Mouse (Mus musculus) cerebellum, adult 9-10 months (tissue): ENCODE measurements around the gene Prokr2.
"Not testable (repeated sequence)": the region's sequence is repeated elsewhere in the genome, so short reads cannot be mapped to it uniquely, and the experiment has no call there.

ENCODE experiments used
- DNase-seq: peaks from one replicate; pipeline ENCODE4 v3.0.0; 2022

Prokr2 gene

DNA sequence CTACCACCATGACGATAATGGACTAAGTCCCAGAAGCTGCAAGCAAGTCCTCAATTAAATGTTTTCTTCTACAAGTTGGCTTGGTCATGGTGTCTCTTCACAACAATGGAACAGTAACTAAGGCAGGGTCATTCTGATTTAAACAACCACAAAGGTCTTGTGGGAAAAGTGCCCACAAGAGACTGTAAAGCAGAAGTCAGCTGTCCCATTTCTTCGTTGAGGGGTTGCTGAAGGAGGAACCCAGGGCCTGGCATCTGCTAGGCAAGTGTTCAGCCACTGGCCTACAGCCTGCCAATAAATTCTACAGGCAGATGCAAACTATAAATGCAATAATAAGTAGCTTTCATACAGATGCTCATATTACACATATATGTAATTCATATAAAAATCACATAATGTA, 48.0 kb downstream of the Prokr2 start:
- DNase-seq: no peak

DNA sequence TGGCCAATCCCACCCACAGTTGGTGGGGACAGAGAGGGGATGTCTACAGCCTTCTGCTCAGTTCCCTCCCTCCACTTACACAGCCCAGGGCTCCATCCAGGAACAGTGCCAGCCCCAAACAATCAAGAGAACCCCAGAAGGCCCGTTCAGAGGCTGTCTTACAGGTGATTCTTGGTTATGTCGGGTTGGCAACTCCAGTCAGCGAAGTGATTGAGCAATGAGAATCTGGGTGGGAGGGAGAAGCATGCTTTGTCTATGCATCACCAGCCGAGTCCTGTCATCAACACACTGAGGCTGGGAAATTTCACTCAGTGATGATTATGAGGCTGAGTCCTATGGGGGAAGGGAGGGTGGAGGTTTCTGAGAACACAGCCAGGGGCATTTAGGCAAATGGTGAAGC, 61.7 kb downstream of the Prokr2 start:
- DNase-seq: no peak

DNA sequence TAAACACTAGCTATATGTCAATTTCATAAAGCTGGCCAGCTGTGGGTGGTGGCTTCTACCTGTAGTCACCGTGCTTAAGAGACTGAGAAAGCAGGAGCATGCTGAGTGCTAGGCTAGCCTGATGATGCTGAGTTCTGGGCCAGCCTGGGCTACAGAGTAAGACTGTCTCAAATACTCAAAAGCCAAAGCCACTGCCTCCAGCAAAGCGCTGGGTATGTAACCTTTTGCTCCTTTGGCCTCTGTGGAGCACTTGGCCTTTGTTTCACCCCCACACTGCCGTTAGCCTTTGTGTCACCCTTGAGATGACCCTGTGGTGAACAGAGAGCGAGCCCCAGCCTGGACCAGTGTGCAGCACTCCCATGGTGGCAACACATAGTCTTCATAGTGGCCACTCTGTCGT, 64.7 kb downstream of the Prokr2 start:
- DNase-seq: no peak

DNA sequence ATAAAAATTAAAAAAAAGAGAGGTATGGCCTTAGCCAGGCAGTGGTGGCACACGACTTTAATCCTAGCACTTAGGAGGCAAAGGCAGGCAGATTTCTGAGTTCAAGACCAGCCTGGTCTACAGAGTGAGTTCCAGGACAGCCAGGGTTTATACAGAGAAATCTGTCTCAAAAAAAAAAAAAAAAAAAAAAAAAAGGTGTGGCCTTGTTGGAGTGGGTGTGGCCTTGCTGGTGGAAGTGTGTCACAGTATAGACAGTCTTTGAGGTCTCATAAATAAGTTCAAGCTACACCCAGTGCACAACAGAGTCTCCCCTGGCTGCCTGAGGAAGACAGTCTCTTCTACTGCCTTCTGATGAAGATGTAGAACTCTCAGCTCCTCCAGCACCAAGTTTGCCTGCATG, 68.1 kb downstream of the Prokr2 start:
- no peak for DNase-seq

DNA sequence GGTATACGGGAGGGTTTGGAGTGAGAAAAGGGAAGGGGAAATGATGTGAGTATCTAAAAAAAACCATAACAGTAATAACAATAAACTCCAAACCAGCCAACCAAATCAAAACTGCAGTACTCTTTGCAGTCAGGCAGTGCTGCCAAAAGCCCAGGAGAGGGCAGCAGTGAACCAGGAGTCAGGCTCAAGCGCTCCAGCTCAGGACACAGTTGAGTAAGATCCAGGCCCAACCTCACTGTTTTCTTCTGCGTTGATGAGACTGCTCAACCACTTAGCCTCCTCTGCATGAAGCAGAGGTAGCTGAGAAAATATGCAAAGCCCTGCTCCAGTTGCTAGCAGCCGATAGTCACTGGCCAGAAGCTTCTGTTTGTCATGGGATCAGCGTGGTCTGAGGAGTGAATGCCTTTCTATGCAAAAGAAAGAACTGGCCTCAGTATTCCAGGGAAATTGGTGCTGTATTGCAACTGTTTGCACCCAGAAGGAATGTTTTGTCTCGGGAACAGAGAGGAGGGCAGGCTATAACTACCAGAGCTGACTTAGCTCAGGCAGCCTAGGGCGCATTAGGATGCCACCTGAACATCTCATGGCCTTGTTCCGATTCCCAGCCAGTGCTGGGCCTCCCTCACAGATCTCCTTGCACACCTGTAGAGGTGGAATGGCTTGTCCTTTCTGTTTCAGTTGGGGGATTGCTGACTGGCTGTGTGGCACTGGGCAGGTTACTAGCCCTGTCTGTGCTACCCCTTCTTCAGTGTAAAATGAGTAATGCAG, 69.0 kb downstream of the Prokr2 start:
- DNase-seq: peak; percentile 80

DNA sequence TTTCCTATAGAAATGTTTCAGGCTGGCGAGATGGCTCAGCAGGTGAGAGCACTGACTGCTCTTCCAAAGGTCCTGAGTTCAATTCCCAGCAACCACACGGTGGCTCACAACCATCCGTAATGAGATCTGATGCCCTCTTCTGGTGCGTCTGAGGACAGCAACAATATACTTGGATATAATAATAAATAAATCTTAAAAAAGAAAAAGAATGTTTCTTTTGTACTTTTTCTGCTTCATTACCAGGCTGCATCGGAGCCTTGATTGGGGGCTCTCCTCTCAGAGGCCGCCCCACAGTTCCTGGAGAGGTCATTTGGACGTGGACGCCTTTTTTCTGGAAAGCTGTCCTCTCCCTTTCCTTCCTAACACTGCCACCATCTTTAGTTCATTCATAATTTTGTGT, 71.2 kb downstream of the Prokr2 start:
- peak; percentile 2 for DNase-seq

DNA sequence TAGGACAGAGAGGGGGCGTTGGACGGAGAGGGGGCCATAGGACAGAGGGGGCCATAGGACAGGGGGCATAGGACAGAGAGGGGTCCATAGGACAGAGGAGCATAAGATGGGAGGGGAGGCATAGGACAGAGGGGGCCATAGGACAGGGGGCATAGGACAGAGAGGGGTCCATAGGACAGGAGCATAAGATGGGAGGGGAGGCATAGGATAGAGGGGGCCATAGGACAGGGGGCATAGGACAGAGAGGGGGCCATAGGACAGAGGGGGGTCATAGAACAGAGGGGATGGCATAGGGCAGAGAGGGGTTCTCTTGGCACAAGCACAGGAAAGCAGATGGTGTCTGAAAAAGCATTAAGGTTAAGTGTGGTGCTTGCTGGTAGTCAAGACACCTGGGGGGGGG, 71.7 kb downstream of the Prokr2 start:
- peak; percentile 1 for DNase-seq

DNA sequence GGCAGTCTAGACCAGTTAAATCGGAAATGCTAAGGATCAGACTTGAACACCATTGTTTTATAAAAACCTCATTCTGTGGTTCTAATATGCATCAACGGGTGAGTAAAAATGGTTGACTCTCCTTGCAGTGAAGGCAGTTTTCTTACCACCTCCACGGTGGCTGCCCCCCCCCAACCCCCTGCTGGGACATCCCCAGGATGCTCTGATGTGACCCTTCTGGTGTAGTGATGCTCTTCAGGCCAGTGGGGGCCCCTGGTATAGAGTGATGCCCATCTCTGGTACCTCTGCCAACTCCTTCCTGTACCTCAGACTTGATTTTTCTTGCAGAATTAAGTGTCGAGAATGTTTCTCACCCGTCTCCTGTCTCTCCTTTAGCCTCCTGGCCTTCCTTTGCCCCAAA, 72.6 kb downstream of the Prokr2 start:
- DNase-seq: peak; percentile 1

DNA sequence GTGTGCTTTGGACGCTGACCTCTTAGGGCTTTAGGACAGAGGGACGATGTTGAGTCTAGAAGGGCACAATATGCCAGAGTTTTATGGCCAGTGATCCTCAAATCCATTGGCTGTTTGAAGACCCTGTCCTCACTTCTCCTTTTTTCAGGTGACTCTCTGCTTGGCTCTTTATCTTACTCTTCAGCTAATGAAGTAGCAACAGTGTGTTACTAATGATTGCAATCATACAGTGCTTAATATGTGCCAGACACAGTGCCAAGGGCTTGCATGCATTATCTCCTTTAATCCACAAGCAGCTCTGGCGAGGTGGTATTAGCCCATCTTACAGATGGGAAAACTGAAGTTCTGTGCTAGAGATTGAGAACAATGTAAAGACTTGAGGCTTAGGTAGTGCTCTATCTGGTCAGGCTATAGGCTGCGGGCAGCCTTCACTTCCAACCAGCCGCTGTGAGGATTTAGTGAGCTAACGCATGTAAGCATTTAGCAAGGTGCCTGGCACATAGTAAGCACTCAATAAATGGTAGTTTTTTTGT, 75.8 kb downstream of the Prokr2 start:
- peak; percentile 4 for DNase-seq

DNA sequence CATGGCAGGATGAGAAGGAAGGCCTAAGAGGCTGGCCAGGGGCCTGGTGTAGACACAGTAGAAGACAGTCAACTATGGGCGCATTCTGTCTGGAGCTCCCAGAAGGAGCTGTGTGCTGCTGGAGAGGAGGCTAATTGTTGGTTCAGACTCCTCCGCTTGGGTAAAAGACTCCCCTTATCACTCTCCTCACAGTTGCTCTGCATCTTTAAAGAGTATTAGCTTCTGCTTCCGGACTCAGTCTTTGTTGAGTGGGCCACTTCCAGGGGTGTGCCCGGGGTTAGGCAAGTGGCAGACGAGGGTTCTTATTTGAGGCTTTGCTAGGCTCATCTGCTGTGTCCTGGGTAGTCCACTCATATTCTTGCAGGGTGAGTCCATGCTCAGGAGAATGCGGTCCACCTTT, 76.4 kb downstream of the Prokr2 start:
- DNase-seq: peak; percentile 7

DNA sequence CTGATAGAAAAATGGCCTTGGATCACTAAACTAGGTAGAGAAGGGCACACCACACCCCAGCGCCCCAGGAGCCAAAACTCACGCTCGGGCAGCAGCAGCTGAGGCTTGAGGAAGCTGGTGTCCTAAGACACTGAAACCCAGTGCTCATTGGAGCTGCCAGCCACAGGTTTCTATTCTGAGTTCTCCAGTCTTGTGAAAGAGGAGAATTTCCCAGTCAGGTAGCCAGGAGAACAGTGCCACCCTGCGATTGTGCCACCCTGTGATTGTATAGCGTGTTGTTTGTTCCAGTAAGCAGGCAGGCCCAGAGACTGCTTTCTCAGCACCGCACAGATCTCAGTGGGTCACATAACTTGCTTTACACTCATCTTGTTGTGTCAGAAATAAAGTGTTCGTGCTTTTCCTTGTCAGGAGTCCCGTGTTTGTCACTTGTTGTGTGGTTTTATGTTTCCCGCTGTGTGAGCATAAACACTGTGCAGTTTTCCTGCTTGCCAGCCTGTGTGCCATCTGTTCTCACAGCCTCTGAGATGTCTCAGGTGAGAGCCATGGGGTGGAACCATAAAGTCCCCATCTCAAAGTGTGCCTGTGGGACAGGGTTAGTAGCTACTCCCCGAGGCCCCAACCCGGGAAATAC, 77.9 kb downstream of the Prokr2 start:
- DNase-seq: peak; percentile 83

DNA sequence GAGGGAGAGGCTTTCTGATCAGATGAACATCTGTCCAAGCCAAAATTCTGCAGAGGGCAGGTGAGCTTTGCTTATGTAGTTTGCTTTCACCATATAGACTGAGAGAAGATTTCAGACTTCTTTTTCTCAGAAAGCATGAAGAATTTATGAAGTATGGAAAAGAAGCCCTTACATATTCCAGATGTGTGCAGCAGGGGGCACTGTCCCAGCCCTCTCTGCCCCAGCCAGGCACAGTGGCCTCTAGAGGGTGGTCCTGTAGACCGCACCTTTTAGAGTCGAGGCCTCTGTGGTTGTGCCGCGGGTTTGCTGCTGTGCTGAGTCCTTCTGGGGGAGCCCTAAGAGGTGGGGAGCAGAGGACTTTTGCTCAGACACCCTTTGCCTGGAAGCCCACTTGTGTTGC, 79.3 kb downstream of the Prokr2 start:
- DNase-seq: peak; percentile 7

DNA sequence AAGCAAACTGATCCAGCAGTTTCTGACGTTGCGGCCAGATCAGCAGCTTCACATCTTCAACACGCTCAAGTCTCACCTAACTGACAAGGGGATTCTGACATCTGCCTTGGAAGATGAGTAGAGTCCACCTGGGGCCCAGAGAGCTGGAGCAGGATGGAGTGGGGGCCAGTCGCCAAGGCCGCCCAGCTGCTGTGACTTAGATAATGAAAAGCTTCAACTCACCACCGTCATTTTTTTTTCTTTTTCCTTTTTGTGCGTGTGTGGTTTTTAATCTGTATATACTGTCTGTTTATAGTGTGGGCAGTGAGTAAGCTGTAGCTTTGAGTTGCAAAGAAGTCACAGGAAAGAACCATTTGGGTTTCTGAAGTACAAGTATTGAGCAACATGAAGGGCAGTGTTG, 80.1 kb downstream of the Prokr2 start:
- peak; percentile 8 for DNase-seq

DNA sequence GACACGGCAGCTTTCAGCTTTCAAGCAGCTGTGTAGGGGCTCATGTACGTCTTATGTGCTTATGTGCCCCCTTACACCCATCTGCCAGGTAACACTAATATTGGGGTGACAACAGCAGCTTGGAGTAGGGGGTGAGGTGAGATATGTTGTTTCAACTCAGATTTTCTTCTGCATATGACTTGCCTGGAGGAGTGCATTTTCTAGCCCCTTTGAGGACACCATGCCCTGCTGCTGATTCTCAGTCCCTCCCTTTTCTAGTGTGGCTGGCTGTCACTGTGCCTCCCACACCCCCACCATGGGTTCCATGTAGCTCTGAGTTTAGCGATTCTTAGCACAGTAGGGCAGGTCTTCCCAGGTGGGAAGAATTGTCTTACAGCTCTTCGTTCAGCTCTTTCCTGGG, 83.8 kb downstream of the Prokr2 start:
- DNase-seq: no peak

DNA sequence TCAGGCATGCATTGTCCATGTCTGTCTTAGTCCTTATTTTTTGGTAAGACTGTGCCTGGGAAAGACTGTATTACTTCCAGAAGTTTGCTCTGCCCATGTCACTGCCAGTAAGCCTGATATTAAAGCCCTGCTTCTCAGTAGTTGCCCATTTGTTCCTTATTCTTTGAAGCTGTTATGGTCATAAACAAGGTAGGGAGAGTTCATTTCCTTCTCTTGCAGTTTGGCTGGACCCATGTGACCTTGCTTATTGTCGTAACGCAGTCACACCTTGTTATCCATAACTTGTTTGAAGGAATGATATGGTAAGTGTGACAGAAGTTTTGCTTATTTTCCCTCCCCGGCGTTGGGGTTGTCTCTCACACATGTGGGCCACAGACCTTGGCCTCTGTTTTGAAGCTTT, 87.0 kb downstream of the Prokr2 start:
- no peak for DNase-seq

DNA sequence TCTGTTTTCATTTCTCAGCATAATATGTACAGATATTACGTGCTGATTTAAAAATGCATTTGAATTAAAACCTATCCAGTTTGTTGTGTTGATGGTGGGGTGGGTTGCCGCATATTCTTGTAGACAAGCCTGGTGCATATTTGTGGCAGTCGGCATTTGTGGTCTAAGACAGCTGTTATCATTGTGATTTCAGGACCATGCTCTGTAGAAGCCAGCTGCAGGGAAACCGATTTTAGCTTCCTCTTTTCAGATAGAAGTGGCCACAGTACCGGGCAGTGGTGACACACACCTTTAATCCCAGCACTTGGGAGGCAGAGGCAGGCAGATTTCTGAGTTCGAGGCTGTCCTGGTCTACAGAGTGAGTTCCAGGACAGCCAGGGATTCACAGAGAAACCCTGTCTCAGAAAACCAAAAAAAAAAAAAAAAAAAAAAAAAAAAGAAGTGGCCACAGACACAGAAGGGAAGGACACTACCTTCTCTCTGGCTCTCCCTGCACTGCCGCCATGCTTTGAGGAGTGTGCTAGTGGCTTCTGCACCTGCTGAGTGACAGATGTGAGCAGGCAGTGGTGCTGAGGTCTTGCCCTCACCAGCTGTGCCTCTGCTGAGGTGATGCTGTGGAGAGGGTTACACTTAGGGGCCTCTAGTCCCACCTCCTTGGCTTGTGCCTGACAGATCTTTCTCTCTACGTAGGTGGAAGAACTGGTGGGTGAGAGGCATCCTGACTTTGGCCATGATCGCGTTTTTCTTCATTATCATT, 91.4 kb downstream of the Prokr2 start:
- no peak for DNase-seq

DNA sequence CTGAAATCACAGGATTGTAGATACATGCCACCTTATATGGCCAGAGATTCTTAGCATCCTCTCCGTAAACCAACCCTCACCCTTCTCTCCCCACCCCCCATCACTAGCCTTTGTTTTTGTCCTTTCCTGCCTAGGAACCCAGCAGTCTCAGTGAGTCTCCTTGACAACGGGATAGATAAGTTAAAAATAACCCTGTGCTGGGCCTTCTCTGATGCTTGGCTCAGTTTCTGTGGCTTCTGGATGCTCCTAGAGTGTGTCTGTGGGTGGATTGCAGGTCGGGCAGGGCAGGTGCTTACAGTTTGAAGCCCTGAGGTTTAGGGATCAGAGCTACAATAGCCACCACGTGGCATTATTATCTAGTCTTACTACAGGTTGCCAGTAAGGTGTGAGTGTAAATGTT, 93.2 kb downstream of the Prokr2 start:
- DNase-seq: peak; percentile 83

DNA sequence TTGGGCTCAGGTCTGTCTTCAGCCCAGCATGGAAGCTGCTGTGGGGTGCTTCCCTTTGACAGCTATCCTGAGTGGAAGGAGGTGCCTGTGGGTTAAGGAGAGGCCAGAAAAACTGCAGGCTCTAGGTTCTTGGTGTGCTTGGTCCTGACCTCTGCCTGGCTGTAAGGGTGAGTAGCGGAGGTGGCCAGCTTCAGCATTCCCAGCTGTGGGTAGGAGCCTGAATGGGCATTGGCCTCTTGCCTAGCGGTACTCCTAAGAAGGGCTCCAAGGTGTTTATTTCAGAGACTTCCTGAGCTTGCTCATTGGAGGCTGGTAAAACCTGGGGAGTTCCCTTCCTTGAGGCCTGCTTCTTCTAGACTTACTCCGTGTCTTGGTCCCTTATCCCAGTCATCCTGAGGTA, 94.0 kb downstream of the Prokr2 start:
- peak; percentile 48 for DNase-seq

DNA sequence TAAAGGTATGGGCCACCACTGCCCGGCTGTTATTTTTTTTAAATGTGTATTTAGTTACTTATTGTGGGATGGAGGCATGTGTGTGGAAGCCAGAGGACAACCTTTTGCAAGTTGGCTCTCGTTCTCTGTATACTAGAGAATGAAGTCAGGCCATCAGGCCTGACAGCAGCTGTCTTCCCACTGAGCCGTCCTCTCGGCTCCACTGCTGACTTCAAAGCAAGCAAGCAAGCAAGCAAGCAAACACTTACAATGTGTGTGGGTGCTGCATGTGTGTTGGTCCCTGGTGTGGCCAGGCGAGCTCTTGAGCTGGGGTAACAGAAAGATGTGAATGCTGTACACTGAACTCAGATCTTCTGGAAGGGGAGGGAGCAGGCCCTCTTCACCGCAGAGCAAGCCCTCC, 94.4 kb downstream of the Prokr2 start:
- no peak for DNase-seq

DNA sequence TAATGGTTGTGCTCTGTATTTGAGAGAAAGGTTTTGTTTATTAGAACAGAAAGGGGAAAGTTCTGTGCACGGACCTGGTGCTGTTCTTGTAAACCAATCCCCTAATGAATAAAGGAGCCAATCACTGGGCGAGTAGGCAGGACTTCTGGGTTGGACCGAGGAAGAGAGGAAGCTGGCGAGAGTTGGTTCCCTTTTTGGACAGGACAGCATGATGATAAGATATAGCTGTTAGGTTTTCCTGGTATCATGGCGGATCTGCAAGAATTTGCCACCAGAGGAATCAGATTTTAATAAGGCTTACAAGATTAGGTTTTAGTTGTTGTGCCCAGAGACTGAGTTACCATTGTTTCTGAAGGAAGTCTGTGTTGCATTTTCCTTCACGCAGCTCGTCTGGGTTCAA, 96.0 kb downstream of the Prokr2 start:
- not testable (repeated sequence) for DNase-seq
